Mouse (Mus musculus): ENCODE measurements around the gene Cpne5. TPM values are rescaled to one million over a fixed set of nuclear protein-coding genes. Genes with fewer than 3 reads are reported as not detected.

The Cpne5 gene
- total RNA-seq, 1 experiment from 2014 or later: 1.9 TPM

GRCm38 (mm10) chr17:29164469-29165111 lies 73.4 kb downstream of the Cpne5 start:
- ATAC-seq (replicated peaks in 1 of 2; ENCODE audit: insufficient read depth in 1 of 2, low FRiP score in 2 of 2, low TSS enrichment in 1 of 2, low read depth in 1 of 2, poor library complexity in 2 of 2, severe bottlenecking in 2 of 2): peak; percentile 86 to 87

- no peak for ATAC-seq (replicated peaks in 1 of 2; ENCODE audit: insufficient read depth in 1 of 2, low FRiP score in 2 of 2, low TSS enrichment in 1 of 2, low read depth in 1 of 2, poor library complexity in 2 of 2, severe bottlenecking in 2 of 2)
These were observed 75.6 kb downstream of the Cpne5 start for GRCm38 (mm10) chr17:29162334-29162733.

GRCm38 (mm10) chr17:29159743-29160455 lies 78.1 kb downstream of the Cpne5 start:
- no peak for ATAC-seq (replicated peaks in 1 of 2; ENCODE audit: insufficient read depth in 1 of 2, low FRiP score in 2 of 2, low TSS enrichment in 1 of 2, low read depth in 1 of 2, poor library complexity in 2 of 2, severe bottlenecking in 2 of 2)

GRCm38 (mm10) chr17:29159320-29159719 lies 78.6 kb downstream of the Cpne5 start:
- no peak for ATAC-seq (replicated peaks in 1 of 2; ENCODE audit: insufficient read depth in 1 of 2, low FRiP score in 2 of 2, low TSS enrichment in 1 of 2, low read depth in 1 of 2, poor library complexity in 2 of 2, severe bottlenecking in 2 of 2)

GRCm38 (mm10) chr17:29158899-29159298 lies 79.1 kb downstream of the Cpne5 start:
- ATAC-seq (replicated peaks in 1 of 2; ENCODE audit: insufficient read depth in 1 of 2, low FRiP score in 2 of 2, low TSS enrichment in 1 of 2, low read depth in 1 of 2, poor library complexity in 2 of 2, severe bottlenecking in 2 of 2): no peak

- ATAC-seq (replicated peaks in 1 of 2; ENCODE audit: insufficient read depth in 1 of 2, low FRiP score in 2 of 2, low TSS enrichment in 1 of 2, low read depth in 1 of 2, poor library complexity in 2 of 2, severe bottlenecking in 2 of 2): no peak
These were observed 81.1 kb downstream of the Cpne5 start for GRCm38 (mm10) chr17:29156866-29157265.

GRCm38 (mm10) chr17:29156396-29156795 lies 81.6 kb downstream of the Cpne5 start:
- ATAC-seq (replicated peaks in 1 of 2; ENCODE audit: insufficient read depth in 1 of 2, low FRiP score in 2 of 2, low TSS enrichment in 1 of 2, low read depth in 1 of 2, poor library complexity in 2 of 2, severe bottlenecking in 2 of 2): no peak

GRCm38 (mm10) chr17:29155355-29156135 lies 82.4 kb downstream of the Cpne5 start:
- ATAC-seq (replicated peaks in 1 of 2; ENCODE audit: insufficient read depth in 1 of 2, low FRiP score in 2 of 2, low TSS enrichment in 1 of 2, low read depth in 1 of 2, poor library complexity in 2 of 2, severe bottlenecking in 2 of 2): 0 out of 4 replicates have a peak, but pooled peaks of 1 of the 2 experiments have one; percentile 34

- no peak for ATAC-seq (replicated peaks in 1 of 2; ENCODE audit: insufficient read depth in 1 of 2, low FRiP score in 2 of 2, low TSS enrichment in 1 of 2, low read depth in 1 of 2, poor library complexity in 2 of 2, severe bottlenecking in 2 of 2)
These were observed 83.7 kb downstream of the Cpne5 start for GRCm38 (mm10) chr17:29154247-29154646.

GRCm38 (mm10) chr17:29152547-29152946 lies 85.4 kb downstream of the Cpne5 start:
- no peak for ATAC-seq (replicated peaks in 1 of 2; ENCODE audit: insufficient read depth in 1 of 2, low FRiP score in 2 of 2, low TSS enrichment in 1 of 2, low read depth in 1 of 2, poor library complexity in 2 of 2, severe bottlenecking in 2 of 2)

GRCm38 (mm10) chr17:29149766-29150165 lies 88.2 kb downstream of the Cpne5 start:
- ATAC-seq (replicated peaks in 1 of 2; ENCODE audit: insufficient read depth in 1 of 2, low FRiP score in 2 of 2, low TSS enrichment in 1 of 2, low read depth in 1 of 2, poor library complexity in 2 of 2, severe bottlenecking in 2 of 2): 0 out of 4 replicates have a peak, but pooled peaks of 1 of the 2 experiments have one; percentile 13

GRCm38 (mm10) chr17:29147773-29148172 lies 90.2 kb downstream of the Cpne5 start:
- ATAC-seq (replicated peaks in 1 of 2; ENCODE audit: insufficient read depth in 1 of 2, low FRiP score in 2 of 2, low TSS enrichment in 1 of 2, low read depth in 1 of 2, poor library complexity in 2 of 2, severe bottlenecking in 2 of 2): no peak

- ATAC-seq (replicated peaks in 1 of 2; ENCODE audit: insufficient read depth in 1 of 2, low FRiP score in 2 of 2, low TSS enrichment in 1 of 2, low read depth in 1 of 2, poor library complexity in 2 of 2, severe bottlenecking in 2 of 2): no peak
These were observed 90.7 kb downstream of the Cpne5 start for GRCm38 (mm10) chr17:29147273-29147672.

- ATAC-seq (replicated peaks in 1 of 2; ENCODE audit: insufficient read depth in 1 of 2, low FRiP score in 2 of 2, low TSS enrichment in 1 of 2, low read depth in 1 of 2, poor library complexity in 2 of 2, severe bottlenecking in 2 of 2): no peak
These were observed 92.9 kb downstream of the Cpne5 start for GRCm38 (mm10) chr17:29145101-29145500.

GRCm38 (mm10) chr17:29143266-29143665 lies 94.7 kb downstream of the Cpne5 start:
- peak; percentile 43 to 46 for ATAC-seq (replicated peaks in 1 of 2; ENCODE audit: insufficient read depth in 1 of 2, low FRiP score in 2 of 2, low TSS enrichment in 1 of 2, low read depth in 1 of 2, poor library complexity in 2 of 2, severe bottlenecking in 2 of 2)

GRCm38 (mm10) chr17:29141577-29141976 lies 96.4 kb downstream of the Cpne5 start:
- ATAC-seq (replicated peaks in 1 of 2; ENCODE audit: insufficient read depth in 1 of 2, low FRiP score in 2 of 2, low TSS enrichment in 1 of 2, low read depth in 1 of 2, poor library complexity in 2 of 2, severe bottlenecking in 2 of 2): no peak

- no peak for ATAC-seq (replicated peaks in 1 of 2; ENCODE audit: insufficient read depth in 1 of 2, low FRiP score in 2 of 2, low TSS enrichment in 1 of 2, low read depth in 1 of 2, poor library complexity in 2 of 2, severe bottlenecking in 2 of 2)
These were observed 100.1 kb downstream of the Cpne5 start for GRCm38 (mm10) chr17:29137906-29138305.

- ATAC-seq (replicated peaks in 1 of 2; ENCODE audit: insufficient read depth in 1 of 2, low FRiP score in 2 of 2, low TSS enrichment in 1 of 2, low read depth in 1 of 2, poor library complexity in 2 of 2, severe bottlenecking in 2 of 2): no peak
These were observed 101.7 kb downstream of the Cpne5 start for GRCm38 (mm10) chr17:29136236-29136635.
